In the genomic region with DNA sequence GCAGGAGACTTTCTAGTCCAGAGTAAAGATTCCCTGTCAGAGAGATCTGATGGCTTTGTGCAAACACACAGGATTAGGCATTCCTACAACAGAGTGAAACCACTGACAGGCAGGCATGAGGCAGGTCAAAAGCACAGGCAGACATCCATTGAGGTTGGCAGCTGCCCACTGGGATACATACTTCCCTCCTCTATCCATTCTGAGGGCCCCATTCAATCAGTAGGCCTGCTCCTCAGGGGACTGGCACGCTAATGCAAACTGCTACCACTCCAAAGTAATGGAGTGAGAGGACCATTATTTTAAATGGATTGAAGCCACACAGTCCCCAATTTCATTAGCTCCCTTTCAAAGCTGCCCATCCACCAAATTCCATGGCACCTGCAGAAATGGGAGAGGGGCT, we compare ENCODE assay signal across 25 mouse cellular contexts.
DNase-seq lines count a peak whose midpoint lies in the region; ATAC-seq and TF ChIP-seq lines count a peak whose summit lies in the region.
"Had no signal": no experiment of that assay in that cellular context is flagged by ENCODE, and none has a peak within 500 bp of the region (broad histone marks: within the 10 kb centered on the region; RNA-seq: fewer than 3 reads in every experiment).

No protein-coding gene starts in this region.

- no peaks in the 10 kb centered on the region for H3K9me3 ChIP-seq in forebrain, embryonic 13.5 days (replicated peaks)
- no peaks in the 10 kb centered on the region for H3K9me3 ChIP-seq in forebrain, postnatal 0 days (ENCODE audit: low read length)
- no peaks in the 10 kb centered on the region for H3K9me3 ChIP-seq in hindbrain, embryonic 15.5 days
- no peaks in the 10 kb centered on the region for H3K9me3 ChIP-seq in hindbrain, embryonic 10.5 days
- no peaks in the 10 kb centered on the region for H3K9me3 ChIP-seq in midbrain, postnatal 0 days (ENCODE audit: low read length)
- no peaks in the 10 kb centered on the region for H3K9me3 ChIP-seq in midbrain, embryonic 13.5 days
- no peaks in the 10 kb centered on the region for H3K9me3 ChIP-seq in hindbrain, embryonic 16.5 days (ENCODE audit: control insufficient read depth, low read length)
- H3K9me3 ChIP-seq: embryonic facial prominence, embryonic 15.5 days; forebrain, embryonic 15.5 days; heart, embryonic 10.5 days had no signal

- no peak for DNase-seq in forebrain, postnatal 0 days
- no peak for DNase-seq in hindbrain, embryonic 10.5 days (ENCODE audit: low spot score)
- DNase-seq in midbrain, postnatal 0 days (ENCODE audit: low spot score), result peak; percentile 20
- no peak for DNase-seq in layer of hippocampus, adult 8-10 months (ENCODE audit: low spot score in 2 of 2)
- DNase-seq: adrenal gland, postnatal 14 days; cerebellum, adult 18-20 months; cerebellum, adult 9-11 months; cerebellum, postnatal 36 days; gastrocnemius, postnatal 10 days; heart, adult 18-20 months; heart, postnatal 10 days; heart, postnatal 4 days; kidney, adult 11 months had no signal

- no peak for TF ChIP-seq CTCF in forebrain, postnatal 0 days (IDR thresholded peaks at IDR 0.05; ENCODE audit: low read depth)
- no peak for TF ChIP-seq CTCF in midbrain, postnatal 0 days (IDR thresholded peaks at IDR 0.05)

- no peak overlapping the region for H3K9ac ChIP-seq in forebrain, embryonic 13.5 days
- no peak overlapping the region for H3K9ac ChIP-seq in forebrain, postnatal 0 days
- H3K9ac ChIP-seq in hindbrain, embryonic 15.5 days, result no peak overlapping the region
- no peak overlapping the region for H3K9ac ChIP-seq in midbrain, postnatal 0 days (replicated peaks; ENCODE audit: low read length, poor library complexity, severe bottlenecking)
- no peak overlapping the region for H3K9ac ChIP-seq in midbrain, embryonic 13.5 days (replicated peaks)
- H3K9ac ChIP-seq in hindbrain, embryonic 16.5 days (ENCODE audit: low read depth, low read length), result no peak overlapping the region
- H3K9ac ChIP-seq: embryonic facial prominence, embryonic 15.5 days; forebrain, embryonic 15.5 days had no signal

- WGBS in forebrain, embryonic 13.5 days, result 25% methylated on average over 1 of the region's 1 CpGs
- 17% methylated on average over 1 of the region's 1 CpGs for WGBS in forebrain, postnatal 0 days
- 20% methylated on average over 1 of the region's 1 CpGs for WGBS in hindbrain, embryonic 15.5 days
- WGBS in hindbrain, embryonic 10.5 days, result 17% methylated on average over 1 of the region's 1 CpGs
- 26% methylated on average over 1 of the region's 1 CpGs for WGBS in midbrain, postnatal 0 days
- WGBS in midbrain, embryonic 13.5 days, result 15% methylated on average over 1 of the region's 1 CpGs
- 15% methylated on average over 1 of the region's 1 CpGs for WGBS in hindbrain, embryonic 16.5 days

- H3K27me3 ChIP-seq in forebrain, embryonic 13.5 days, result no peaks in the 10 kb centered on the region
- H3K27me3 ChIP-seq in forebrain, postnatal 0 days (ENCODE audit: insufficient read depth, low read length), result no peaks in the 10 kb centered on the region
- H3K27me3 ChIP-seq in hindbrain, embryonic 15.5 days, result no peaks in the 10 kb centered on the region
- H3K27me3 ChIP-seq in hindbrain, embryonic 10.5 days (ENCODE audit: insufficient read depth, poor library complexity, severe bottlenecking), result no peaks in the 10 kb centered on the region
- no peaks in the 10 kb centered on the region for H3K27me3 ChIP-seq in midbrain, postnatal 0 days (ENCODE audit: insufficient read depth, low read length)
- H3K27me3 ChIP-seq in midbrain, embryonic 13.5 days, result no peaks in the 10 kb centered on the region
- H3K27me3 ChIP-seq in hindbrain, embryonic 16.5 days (replicated peaks; ENCODE audit: control insufficient read depth, insufficient read depth, low read length), result no peaks in the 10 kb centered on the region
- H3K27me3 ChIP-seq: CH12.LX; embryonic facial prominence, embryonic 15.5 days; forebrain, embryonic 15.5 days; Patski had no signal

- no peaks in the 10 kb centered on the region for H3K36me3 ChIP-seq in forebrain, embryonic 13.5 days (ENCODE audit: poor library complexity, severe bottlenecking)
- H3K36me3 ChIP-seq in forebrain, postnatal 0 days (ENCODE audit: insufficient read depth), result no peaks in the 10 kb centered on the region
- H3K36me3 ChIP-seq in hindbrain, embryonic 15.5 days, result no peaks in the 10 kb centered on the region
- no peaks in the 10 kb centered on the region for H3K36me3 ChIP-seq in hindbrain, embryonic 10.5 days
- no peaks in the 10 kb centered on the region for H3K36me3 ChIP-seq in midbrain, postnatal 0 days (ENCODE audit: insufficient read depth, low read length)
- no peaks in the 10 kb centered on the region for H3K36me3 ChIP-seq in midbrain, embryonic 13.5 days
- no peaks in the 10 kb centered on the region for H3K36me3 ChIP-seq in hindbrain, embryonic 16.5 days (ENCODE audit: control insufficient read depth, insufficient read depth, low read length)
- H3K36me3 ChIP-seq: embryonic facial prominence, embryonic 15.5 days; forebrain, embryonic 15.5 days; heart, embryonic 10.5 days had no signal

- peak; percentile 36; the same call in 1 of the 2 replicates for ATAC-seq in forebrain, embryonic 13.5 days
- ATAC-seq in forebrain, postnatal 0 days, result no peak
- 0 out of 2 replicates have a peak, but pooled peaks have one; percentile 23 for ATAC-seq in hindbrain, embryonic 15.5 days (ENCODE audit: low FRiP score, low read depth)
- no peak for ATAC-seq in midbrain, postnatal 0 days (ENCODE audit: low FRiP score)
- ATAC-seq in midbrain, embryonic 13.5 days, result no peak
- ATAC-seq in hindbrain, embryonic 16.5 days, result peak; percentile 61
- ATAC-seq: activated CD4-positive, CD25-positive, alpha-beta regulatory T cell, adult 4 months; forebrain, embryonic 15.5 days; inflammation-experienced regulatory T-cells, adult 6 months; Patski had no signal

- no peak overlapping the region for H3K27ac ChIP-seq in forebrain, embryonic 13.5 days
- H3K27ac ChIP-seq in forebrain, postnatal 0 days (ENCODE audit: low read depth, low read length), result no peak overlapping the region
- H3K27ac ChIP-seq in hindbrain, embryonic 15.5 days (replicated peaks), result no peak overlapping the region
- no peak overlapping the region for H3K27ac ChIP-seq in hindbrain, embryonic 10.5 days
- H3K27ac ChIP-seq in midbrain, postnatal 0 days (ENCODE audit: low read depth, low read length), result no peak overlapping the region
- no peak overlapping the region for H3K27ac ChIP-seq in midbrain, embryonic 13.5 days
- no peak overlapping the region for H3K27ac ChIP-seq in hindbrain, embryonic 16.5 days (ENCODE audit: low read depth, low read length)
- H3K27ac ChIP-seq: embryonic facial prominence, embryonic 15.5 days; forebrain, embryonic 15.5 days; heart, embryonic 10.5 days had no signal

- H3K4me3 ChIP-seq in forebrain, embryonic 13.5 days, result no peak overlapping the region
- no peak overlapping the region for H3K4me3 ChIP-seq in forebrain, postnatal 0 days (ENCODE audit: low read depth, low read length)
- no peak overlapping the region for H3K4me3 ChIP-seq in hindbrain, embryonic 15.5 days
- no peak overlapping the region for H3K4me3 ChIP-seq in hindbrain, embryonic 10.5 days
- no peak overlapping the region for H3K4me3 ChIP-seq in midbrain, postnatal 0 days (ENCODE audit: low read depth, low read length)
- no peak overlapping the region for H3K4me3 ChIP-seq in midbrain, embryonic 13.5 days (replicated peaks)
- H3K4me3 ChIP-seq in hindbrain, embryonic 16.5 days (ENCODE audit: low read length), result no peak overlapping the region
- H3K4me3 ChIP-seq: embryonic facial prominence, embryonic 15.5 days; erythroblast, embryonic 14.5 days; forebrain, embryonic 15.5 days; heart, embryonic 10.5 days had no signal

- H3K4me2 ChIP-seq in forebrain, embryonic 13.5 days, result no peak overlapping the region
- no peak overlapping the region for H3K4me2 ChIP-seq in forebrain, postnatal 0 days (ENCODE audit: low read depth)
- H3K4me2 ChIP-seq in hindbrain, embryonic 15.5 days, result no peak overlapping the region
- no peak overlapping the region for H3K4me2 ChIP-seq in midbrain, postnatal 0 days (ENCODE audit: low read depth, low read length, poor library complexity, severe bottlenecking)
- no peak overlapping the region for H3K4me2 ChIP-seq in midbrain, embryonic 13.5 days (replicated peaks)
- H3K4me2 ChIP-seq in hindbrain, embryonic 16.5 days (ENCODE audit: low read length), result no peak overlapping the region
- H3K4me2 ChIP-seq: embryonic facial prominence, embryonic 15.5 days; forebrain, embryonic 15.5 days had no signal

- no peaks in the 10 kb centered on the region for H3K4me1 ChIP-seq in forebrain, embryonic 13.5 days
- H3K4me1 ChIP-seq in forebrain, postnatal 0 days (ENCODE audit: insufficient read depth), result no peaks in the 10 kb centered on the region
- H3K4me1 ChIP-seq in hindbrain, embryonic 15.5 days (replicated peaks), result 0 out of 2 replicates have a peak, but pooled peaks cover 4% of the 10 kb centered on the region
- H3K4me1 ChIP-seq in hindbrain, embryonic 10.5 days (replicated peaks), result no peaks in the 10 kb centered on the region; the same call in 1 of the 2 replicates
- H3K4me1 ChIP-seq in midbrain, postnatal 0 days (ENCODE audit: insufficient read depth, low read length), result no peaks in the 10 kb centered on the region
- no peaks in the 10 kb centered on the region for H3K4me1 ChIP-seq in midbrain, embryonic 13.5 days (replicated peaks)
- no peaks in the 10 kb centered on the region for H3K4me1 ChIP-seq in hindbrain, embryonic 16.5 days (ENCODE audit: control insufficient read depth, insufficient read depth, low read depth, low read length)
- H3K4me1 ChIP-seq: embryonic facial prominence, embryonic 15.5 days; forebrain, embryonic 15.5 days; heart, embryonic 10.5 days had no signal

Comparison
In these comparisons a context has a peak if more than half of its experiments do, and no peak if none do; other contexts are left out.
1. ATAC-seq: peak in forebrain, embryonic 13.5 days (single experiment), hindbrain, embryonic 15.5 days (single experiment) and hindbrain, embryonic 16.5 days (single experiment); none in forebrain, postnatal 0 days (single experiment), midbrain, postnatal 0 days (single experiment) and midbrain, embryonic 13.5 days (single experiment).